Mouse (Mus musculus) thymus, postnatal 10 days (tissue): ENCODE measurements around the gene Atg10.

Source experiments
- DNase-seq, 2 experiments: peaks; one replicate each; pipeline ENCODE4 v3.0.0; 2021; ENCODE audit warnings: low spot score in 2 of 2

Atg10 gene

DNA sequence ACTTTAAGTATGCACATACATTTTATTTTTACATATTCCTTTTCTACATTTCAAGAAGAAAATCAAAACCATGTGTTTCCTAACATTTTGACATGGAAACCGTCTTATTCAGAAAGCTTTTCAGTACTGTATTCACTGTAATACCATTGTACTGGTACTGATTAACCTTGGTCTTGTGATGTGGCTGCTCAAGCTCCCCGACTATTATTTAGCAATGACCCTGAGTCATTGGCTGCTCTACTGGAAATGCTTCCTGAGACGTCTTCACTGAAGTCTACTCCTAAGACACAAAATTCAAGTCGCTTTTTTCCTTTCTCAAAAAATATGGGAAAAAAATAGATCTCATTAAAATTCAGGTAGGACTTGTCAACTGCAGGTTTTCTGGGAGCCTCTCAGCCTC is 105.6 kb downstream of the Atg10 start:
- no peak for DNase-seq

DNA sequence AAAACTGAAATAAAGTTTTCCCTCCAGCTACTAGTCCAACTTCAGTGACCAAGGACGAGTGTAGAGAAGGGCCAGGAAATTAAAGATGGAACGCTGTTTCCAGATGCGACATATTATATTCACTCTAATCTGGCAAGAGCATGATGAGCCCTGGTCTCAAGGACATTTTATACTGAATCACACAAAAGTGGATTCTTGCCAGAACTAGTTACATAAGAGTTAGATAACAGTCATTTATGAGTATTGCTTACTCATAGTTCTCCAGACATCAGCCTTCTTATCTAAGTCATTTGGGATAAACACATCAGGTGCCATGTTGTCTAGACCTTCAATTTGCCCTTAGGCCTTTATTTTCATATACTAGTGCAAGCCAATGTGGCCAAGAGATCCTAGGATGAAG is 108.9 kb downstream of the Atg10 start:
- no peak for DNase-seq

DNA sequence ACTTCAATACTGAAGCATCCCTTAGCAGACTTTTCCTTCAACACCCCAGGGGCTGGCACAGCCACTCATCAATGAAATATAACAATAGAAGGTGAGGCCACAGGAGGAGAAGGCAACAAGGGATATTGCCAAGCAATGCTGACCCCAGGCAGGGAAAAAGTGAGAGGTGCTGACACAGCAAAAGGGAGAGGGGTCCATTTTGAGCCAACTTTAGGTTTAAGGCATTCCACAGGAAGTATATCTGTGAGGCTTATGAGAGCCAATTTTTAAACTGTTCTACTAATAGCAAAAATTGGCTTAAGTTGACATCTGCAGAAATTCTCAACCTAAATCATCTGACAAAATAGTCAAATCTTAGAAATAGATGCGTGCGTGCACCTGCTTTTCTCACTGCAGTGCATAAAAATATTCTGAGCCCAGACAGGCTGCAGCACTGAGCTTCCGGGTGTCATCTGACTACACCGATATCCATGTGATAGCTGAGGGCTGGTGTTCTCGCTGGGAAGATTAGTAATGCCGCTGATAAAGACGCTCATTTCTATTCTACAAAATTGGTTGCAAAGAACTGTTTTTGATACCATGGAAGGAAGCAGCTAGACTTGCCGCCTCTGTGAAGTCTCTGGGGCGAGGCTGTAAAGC is 116.3 kb downstream of the Atg10 start:
- no peak for DNase-seq

DNA sequence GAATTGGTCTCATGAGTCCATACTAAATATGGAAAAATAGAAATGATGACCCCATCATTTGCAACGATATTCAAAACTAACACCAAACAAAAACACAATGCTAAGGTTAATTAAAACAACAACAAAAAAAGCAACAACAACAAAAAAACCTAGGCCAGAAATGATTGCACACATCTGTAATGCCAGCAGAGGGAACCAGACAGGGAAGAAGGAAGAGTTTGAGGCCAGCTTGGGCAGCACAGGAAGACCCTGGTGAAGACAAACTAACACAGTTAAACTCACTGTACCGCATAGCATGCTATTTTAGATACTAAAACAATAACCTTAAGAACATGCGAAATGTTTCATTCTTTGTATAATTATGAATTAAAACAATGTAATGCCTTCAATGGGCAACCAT is 121.5 kb downstream of the Atg10 start:
- no peak for DNase-seq

DNA sequence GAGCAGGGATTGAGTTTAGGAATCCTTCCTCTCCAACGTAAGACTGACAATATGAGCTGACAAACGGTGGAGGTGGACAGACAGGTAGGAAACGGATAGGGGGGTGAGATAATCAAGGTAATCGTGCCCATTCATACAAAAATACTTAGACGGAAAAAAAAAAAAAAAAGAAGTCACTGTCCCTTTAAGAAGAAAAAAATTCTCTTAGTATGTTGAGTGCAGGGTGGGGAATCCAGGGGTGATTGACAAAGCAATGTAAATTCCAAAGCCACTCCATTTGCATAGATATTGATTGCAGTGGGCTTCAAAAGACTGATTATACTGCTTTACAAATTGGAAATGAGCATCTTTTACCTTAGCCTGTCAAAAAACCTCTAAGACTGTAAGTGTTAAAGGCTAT is 123.4 kb downstream of the Atg10 start:
- DNase-seq = no peak

DNA sequence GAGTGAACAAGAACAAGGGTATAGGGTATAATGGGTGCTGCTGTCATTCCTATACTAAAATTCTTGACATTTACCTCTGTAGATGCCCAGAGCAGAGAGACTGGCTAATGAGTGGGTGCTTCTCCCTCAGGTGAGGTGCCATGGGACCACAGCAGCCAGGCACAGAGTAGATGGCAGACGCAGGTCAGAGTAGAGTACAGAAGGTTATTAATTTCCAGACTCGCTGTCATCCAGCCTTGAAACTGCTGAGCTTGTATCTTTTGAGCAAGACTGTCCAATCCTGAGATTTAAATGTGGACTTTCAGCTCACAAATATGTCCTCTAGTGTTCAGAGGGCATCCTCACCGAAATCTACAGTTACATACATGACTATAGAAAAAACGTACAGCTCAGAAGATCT is 128.9 kb downstream of the Atg10 start:
- DNase-seq = no peak

DNA sequence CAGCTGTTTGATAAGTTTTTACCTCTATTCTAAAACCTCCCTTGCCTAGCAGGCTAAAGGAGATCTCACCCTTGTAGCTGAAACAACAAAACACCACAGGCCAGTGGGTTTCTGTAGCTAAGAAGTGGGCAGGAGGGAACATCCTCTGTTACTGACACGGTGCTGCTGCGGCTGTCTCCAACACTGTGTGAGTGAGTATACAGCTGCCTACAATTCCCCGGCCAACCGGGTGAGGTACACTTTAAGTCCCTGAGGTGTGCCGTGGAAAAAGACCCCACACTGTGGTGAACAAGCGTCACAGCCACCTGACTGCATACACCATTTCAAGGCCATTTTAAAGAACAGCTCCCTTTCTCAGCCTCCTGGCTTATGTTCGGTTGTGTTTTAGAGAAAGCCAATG is 129.6 kb downstream of the Atg10 start:
- DNase-seq = peak; percentile 56 to 57

DNA sequence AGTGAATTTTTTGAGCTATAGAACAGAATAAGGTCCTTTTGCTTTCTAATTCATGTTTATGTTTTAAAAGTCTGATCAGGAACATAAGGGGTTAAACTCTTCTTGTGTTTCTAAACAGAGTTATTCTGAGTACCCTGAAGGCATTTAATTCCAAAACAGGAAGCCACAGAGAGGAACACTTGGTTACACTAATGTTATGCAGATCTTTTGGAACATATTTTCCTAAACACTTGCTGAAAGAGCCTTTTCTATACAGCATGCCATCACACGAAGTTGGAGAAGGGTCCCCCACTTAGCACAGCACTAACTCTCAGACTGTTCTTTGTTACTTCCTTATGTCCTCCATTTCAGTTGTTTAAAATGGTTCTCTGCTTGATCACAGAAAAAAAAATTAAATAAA is 130.2 kb downstream of the Atg10 start:
- DNase-seq = no peak

DNA sequence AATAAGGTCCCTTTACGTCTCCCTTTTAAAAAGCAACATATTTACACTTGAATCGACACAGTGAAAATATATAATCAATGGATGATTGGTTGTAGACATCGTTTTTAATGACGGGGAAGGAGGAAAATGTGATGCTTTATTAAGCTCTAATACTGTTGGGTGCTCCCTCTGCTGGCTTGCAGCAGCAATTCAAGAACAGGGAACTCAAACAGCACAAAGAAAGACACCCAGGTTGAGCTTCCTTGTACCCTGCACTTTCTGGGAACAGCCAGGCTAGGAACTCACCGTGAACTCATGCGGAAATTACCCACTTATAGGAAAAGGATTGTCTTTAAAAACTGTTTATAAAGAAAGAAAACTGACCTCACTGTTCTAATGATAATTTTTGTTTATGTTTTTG is 130.6 kb downstream of the Atg10 start:
- DNase-seq = peak in 1 of 2 experiments; percentile 15

DNA sequence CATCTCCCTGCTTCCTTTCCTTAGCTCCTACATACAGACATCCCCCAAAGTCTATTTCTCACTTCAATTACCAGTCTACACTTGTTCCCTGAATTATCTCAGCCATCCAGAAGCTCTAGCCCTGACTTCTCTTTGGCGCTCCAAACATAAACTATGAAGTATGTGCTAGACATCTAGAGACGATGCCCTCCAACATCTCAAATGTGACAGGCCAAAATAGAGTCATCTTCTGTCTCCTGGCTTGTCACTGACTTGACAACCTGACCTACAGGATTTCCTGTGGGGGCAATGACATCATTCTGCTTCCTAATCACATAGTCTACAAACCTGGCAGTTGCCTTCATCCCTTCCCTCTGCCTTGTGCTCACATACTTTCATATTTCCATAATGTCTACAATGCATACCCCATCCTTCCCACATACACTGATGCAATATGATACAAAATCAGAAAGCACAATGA is 132.0 kb downstream of the Atg10 start:
- no peak for DNase-seq

DNA sequence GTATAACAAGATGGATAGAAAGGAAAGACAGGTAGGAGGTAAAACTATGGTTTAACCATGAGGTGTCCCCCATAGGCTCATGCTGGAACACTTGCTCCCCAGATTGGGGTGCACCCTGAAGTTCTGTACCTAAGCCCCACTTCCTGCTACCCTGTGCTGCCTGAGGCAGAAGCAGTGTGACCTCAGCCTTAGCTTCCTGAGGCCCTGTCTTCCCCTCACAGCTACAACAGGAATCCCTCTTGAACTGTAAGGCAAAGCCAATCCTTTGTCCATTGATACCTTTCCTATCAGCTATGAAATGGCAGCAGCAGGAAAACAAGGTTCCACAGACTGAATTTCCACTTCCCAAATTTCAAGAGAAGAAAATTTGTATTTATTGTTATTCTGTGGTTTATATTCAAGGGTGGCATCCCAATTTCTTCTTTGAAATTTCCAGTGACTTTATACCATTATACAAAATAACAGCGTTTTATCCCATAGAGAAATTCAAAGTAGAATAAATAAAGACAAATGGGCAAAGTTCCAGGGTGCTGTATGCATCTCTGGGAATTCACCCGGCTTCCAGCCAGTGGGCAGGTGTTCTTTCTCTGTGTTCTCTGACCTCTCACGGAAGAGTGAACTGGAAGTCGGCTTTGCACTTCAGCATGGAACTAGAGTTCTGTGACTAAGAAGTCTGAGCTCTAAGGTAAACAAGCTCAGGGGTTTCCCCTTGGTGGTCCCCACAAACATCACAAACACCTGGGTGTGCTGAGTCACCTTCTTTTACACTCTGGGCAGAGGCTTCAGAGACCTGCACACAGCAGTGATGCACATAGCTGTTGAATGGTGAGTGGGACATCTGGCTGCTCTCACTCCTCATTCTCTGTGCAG is 132.7 kb downstream of the Atg10 start:
- peak in 1 of 2 experiments; percentile 13 for DNase-seq

DNA sequence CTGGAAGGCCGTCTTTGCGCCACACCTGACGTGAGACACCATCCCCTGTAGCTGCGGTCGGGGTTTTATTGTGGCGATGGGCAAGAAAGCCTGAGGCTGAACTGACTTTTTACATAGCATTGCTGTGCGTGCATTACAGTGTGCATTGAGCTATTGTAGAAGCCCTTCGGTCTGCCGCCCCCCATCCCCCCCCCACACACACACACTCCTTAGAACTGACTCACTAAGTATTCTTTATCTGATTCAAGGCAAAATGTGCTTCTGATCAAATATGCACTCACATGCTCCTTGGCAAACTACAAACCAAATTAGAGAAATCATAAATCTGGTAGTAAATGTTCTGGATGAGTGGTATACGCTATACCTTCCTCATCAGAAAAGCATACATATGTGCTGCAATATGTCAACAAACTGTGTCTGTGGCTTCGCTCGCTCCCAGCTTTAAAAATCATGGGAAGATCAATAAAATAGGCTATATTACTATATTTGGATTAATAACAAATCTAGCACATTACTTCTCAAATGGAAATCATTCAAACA is 137.3 kb downstream of the Atg10 start:
- no peak for DNase-seq

DNA sequence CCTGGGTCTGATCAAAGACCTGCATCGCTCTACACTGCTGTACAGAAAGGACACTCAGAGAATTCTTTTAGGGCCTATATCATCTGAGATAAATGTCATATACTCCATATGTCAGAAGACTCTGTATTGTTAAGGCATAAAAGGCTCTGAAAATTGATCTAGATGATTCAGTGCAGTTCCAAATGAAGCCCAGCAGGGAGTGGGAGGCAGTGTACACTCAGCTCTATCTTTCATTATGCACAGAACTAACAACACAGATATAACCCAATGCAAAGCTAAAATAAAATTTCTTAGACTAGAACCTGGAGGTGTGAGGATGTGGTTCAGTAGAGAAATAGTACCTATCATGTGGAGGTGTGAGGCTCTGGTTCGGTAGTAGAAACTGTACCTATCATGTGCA is 151.4 kb downstream of the Atg10 start:
- no peak for DNase-seq

DNA sequence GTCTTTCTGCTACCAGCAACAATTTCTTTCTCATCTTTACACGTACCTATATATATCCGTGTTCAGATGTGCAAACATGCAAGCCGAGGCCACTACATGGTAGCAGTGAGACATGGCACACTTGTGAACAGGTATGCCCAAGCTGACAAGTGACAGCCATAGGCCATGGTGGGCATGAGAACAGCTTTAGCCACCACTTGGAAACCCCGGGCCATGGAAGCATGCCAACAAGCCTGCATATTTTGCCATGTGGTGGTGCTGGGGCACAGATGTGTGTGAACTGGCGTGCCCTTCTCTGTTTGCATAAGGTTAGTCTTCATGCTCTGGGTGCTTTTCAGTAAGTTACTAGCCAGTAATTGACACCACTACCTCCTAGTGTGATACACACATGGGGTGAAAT is 162.9 kb downstream of the Atg10 start:
- no peak for DNase-seq

DNA sequence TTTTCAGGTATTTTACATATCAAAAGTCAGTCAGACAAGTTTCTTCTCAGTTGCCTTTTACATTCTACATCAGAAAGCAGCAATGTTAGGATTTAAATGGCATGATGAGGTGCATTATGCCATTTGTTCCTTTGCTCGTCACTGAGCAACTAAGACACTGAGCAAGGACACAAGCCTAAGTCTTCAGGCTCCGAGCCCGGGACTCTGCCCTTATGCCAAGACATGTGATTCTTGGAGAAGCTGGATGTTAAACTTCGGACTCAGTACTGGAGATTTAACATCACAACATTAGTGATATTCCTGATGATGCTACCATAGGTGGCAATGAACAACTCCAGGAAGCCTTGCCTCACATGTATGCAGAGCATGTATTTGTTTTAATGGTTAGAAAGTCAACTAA is 175.6 kb downstream of the Atg10 start:
- no peak for DNase-seq

DNA sequence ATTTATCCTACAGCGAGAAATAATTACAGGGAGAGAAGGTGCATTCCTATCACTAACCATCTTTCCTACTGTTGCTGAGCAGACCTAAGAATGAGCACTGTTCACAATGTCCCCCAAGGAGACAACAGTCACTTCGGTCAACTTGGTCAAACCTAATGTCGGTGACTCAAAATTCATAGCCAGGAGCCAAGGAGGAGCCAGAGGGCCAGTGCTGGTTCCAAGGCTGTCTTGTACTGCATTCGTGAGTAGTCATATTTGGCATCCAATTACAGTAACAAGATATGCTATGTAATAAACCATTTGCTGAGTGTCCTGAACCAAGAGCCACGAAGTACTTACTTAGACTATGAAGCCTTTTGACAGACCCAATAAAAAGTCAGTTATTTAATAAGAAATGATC is 176.9 kb downstream of the Atg10 start:
- no peak for DNase-seq

DNA sequence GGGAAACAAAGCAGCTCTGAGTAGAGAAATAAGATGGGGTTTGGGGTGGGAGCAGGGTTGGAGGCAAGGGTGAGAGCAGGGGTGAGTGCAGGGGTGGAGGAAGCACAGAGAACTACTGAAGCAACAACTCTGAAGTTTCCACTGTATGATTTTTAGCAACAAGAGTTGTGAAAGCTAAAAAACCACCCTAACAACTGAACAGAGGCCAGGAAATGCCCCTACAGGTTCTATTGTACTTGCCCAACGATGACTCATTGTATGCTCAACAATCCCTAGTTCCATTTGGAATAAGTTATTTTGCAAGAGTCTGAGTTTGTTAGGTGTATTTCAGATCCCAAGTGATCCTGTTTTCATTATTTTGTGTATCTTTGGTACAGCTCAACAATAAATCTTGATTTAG is 182.5 kb downstream of the Atg10 start:
- no peak for DNase-seq

DNA sequence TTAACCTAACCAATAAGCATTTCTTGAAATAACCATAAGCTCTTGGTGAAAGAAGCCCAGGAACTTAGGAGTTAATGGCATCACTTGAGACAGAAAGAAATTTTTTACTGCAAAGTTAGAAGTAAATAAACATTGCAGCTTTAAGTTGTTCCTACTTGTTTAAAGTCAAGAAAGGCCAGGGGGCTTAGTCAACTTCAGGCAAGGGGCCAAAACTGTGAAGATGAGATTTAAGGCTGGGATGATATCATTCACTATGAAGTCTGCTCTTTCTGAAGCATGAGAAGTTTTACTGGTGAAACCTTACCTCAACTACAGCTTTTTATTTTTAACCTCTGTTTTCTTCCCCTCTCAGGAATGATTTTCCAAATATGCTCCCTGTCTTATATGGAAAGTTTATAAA is 183.3 kb downstream of the Atg10 start:
- DNase-seq = no peak

DNA sequence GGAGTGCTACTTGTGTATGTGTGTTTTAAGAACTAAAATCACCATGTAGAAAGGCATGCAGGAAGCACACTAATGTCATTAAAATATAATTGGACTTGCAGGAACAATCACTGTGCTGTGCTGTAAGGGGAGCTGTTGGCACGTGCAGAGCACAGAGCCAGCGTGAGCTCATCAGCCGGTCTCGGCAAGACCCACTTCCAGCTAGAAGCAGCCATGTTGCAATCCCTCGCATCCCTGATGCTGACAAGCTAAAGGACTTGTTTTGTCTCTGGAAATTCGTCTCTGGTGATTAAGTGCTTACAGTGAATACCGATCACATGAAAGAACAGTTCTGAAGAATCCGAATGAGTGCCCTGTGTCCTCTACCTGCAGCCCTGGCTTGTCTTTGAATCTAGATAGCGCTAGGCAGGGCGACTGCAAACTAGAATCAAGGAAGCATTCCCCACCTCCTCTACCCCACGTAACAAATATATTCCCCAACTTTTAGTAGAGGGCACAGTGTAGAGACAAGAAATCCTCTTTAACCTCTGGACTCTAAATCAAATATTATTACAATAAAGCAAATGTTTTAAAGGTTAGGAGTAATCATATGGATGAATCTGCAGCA is 184.5 kb downstream of the Atg10 start:
- DNase-seq = no peak

DNA sequence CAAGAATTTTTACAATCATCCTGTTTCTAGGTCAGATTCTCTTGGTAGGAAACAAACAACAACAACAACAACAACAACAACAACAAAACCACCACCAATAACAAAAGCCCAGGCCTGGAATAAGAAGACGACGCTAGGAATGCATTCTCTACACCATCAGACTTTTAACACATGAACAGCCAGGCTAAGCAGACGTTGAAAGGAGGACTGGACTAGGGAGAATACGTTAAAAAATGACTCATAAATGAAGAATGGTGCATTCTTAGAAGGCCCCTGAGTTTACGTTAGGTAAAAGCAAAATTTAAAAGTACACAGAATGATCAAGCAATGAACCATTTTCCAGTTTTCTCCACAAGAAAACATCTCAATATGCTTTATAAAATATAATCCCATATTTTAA is 185.1 kb downstream of the Atg10 start:
- no peak for DNase-seq

DNA sequence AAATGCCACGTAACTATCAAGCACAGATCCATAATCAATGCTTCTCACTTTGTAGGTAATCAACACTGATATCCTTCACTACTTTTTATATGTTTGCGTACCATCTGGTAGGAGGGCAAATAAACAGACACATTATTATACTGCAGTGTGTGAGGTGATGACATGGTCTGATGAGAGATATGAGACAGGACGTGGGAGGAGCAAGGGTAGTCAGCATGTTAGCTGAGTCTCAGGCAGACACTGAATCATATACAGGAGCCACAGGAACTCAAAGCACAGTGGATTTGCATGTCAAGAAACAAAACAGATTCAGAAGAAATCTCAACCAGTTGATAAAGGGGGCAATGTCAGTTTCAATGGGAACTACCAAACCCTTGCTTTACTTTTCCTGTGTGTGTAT is 185.7 kb downstream of the Atg10 start:
- DNase-seq = no peak

DNA sequence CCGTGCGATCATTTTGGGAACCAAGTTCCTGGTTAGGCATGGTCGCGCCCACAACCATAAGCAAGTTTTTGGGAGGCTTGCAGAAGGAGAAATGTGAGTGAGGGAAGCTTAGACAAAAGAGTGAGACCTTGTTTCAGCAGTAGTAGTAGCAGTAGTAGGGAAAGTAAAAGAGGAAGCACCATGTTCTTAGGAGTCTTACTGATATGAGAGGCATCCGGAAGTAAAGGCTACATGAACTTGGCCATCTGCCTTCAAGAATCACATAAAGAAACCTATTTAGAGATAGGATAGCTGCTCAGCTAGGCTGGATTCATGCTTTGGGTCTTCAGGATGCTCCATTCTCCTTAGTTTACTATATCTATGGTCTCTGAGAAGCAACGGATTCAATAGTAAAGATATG is 186.4 kb downstream of the Atg10 start:
- no peak for DNase-seq

DNA sequence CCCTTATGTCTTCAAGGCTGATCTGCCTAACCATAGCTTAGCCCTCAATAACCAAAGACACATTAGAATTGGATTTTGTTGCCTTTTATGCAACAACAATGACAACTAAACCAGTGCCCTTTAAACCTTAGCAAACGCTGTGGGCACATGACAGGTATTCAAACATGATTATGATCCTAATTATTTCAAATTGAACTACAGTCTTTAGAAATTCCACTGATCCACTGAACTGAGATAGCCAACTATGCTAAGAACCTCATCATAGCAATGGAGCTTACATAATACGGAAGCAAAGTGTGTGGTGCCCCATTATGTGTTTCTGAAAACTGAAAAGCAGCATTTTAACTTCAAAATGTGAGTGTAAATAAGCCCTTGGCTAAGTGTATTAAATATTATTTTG is 191.9 kb downstream of the Atg10 start:
- DNase-seq = no peak
